Mouse (Mus musculus): Measurements from ENCODE around the gene Zfp791. TPM values are rescaled to one million over a fixed set of nuclear protein-coding genes. Genes with fewer than 3 reads are reported as not detected.
"Not testable (repeated sequence)": the region's sequence is repeated elsewhere in the genome, so short reads cannot be mapped to it uniquely, and the experiment has no call there.

Zfp791 gene
- polyA plus RNA-seq, 1 experiment: 1.2 TPM

- H3K4me1 ChIP-seq (ENCODE audit: control insufficient read depth, insufficient read depth, low read length): peaks cover 21% of the 10 kb centered on the region
- H3K4me3 ChIP-seq (ENCODE audit: insufficient read depth, low read length): no peak overlapping the region
- TF ChIP-seq POLR2A (IDR thresholded peaks at IDR 0.05; ENCODE audit: borderline replicate concordance, low read depth, low read length): no peak
- TF ChIP-seq CTCF (IDR thresholded peaks at IDR 0.05; ENCODE audit: low read depth, low read length): no peak
- no peak overlapping the region for H3K27ac ChIP-seq (ENCODE audit: insufficient read depth, low read depth, low read length)
Measured at GRCm38 (mm10) chr8:85086238-85086637, 36.7 kb downstream of the Zfp791 start.

- Histone ChIP-seq H3K4me3 (ENCODE audit: insufficient read depth, low read length) (peak overlapping the region; percentile 81), H3K27ac (ENCODE audit: insufficient read depth, low read depth, low read length) (peak overlapping the region; percentile 74), H3K4me1 (ENCODE audit: control insufficient read depth, insufficient read depth, low read length) (peaks cover 20% of the 10 kb centered on the region)
- TF ChIP-seq POLR2A (IDR thresholded peaks at IDR 0.05; ENCODE audit: borderline replicate concordance, low read depth, low read length) (no peak), CTCF (IDR thresholded peaks at IDR 0.05; ENCODE audit: low read depth, low read length) (no peak)
Measured at GRCm38 (mm10) chr8:85084633-85085032, 38.3 kb downstream of the Zfp791 start.

DNA sequence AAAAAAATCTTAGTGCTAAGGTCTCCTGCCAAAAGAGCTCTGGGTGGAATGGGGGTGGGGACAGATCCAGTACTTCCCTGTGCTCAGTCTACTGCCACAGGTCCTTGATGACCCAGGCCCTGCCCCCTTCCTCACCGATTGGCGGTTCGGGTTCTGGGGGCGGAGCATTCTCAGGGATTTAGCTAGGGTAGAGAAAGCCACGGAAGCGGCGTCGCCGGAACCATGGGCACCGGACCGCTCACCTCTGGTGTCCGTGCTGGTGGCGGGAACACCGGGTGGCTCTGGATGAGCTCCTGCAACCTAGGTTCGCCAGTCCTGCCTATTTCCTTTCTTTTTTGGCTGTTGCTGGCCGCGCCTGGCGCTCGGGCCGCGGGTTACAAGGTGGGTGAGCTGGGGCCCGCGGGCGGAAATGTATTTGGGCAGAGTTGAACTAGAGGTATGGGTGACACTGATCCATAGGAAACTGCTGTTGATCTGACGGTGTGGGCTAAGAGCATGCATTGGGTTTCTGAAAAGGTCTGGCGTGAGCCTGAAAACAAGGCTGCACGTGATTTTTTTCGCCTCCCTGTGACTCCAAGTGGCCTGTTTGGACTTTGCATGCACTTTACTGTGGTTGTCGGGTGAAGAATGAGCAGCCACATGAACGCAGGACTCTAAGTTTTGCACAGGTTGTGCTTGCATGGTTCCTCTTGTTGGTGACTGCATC is 39.6 kb downstream of the Zfp791 start, which contains the start of gene Man2b1:
Man2b1 (plus strand) TSS at position 163 of the 706 bp plus-strand sequence.
- Histone ChIP-seq H3K27ac (ENCODE audit: insufficient read depth, low read depth, low read length) (peak within 1 kb of the TSS; percentile 74), H3K4me3 (ENCODE audit: insufficient read depth, low read length) (peak within 1 kb of the TSS; percentile 81), H3K4me1 (ENCODE audit: control insufficient read depth, insufficient read depth, low read length) (peaks cover 22% of the 10 kb centered on the region)
- TF ChIP-seq POLR2A (IDR thresholded peaks at IDR 0.05; ENCODE audit: borderline replicate concordance, low read depth, low read length): peak; percentile 99
- TF ChIP-seq CTCF (IDR thresholded peaks at IDR 0.05; ENCODE audit: low read depth, low read length): no peak

- peaks cover 22% of the 10 kb centered on the region for H3K4me1 ChIP-seq (ENCODE audit: control insufficient read depth, insufficient read depth, low read length)
- H3K4me3 ChIP-seq (ENCODE audit: insufficient read depth, low read length): not testable (repeated sequence)
- peak overlapping the region; percentile 45 for H3K27ac ChIP-seq (ENCODE audit: insufficient read depth, low read depth, low read length)
Measured at GRCm38 (mm10) chr8:85082169-85082568, 40.7 kb downstream of the Zfp791 start.

DNA sequence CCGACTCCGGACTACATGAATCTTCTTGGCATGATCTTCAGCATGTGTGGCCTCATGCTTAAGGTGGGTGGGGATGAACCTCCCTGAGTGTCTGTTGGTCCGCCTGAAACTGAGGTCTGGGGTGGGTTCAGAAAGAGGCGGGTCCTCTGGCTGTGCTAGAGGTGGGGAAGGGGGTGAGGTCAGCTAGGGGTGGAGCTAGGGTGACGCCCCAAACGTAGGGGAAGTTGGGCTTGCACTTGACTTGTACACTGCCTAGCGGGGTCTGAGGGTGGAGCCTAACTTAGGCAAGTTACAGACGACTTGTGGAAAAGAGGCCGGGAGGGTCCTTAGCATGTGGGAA is 41.7 kb downstream of the Zfp791 start, which contains the start of gene Wdr83:
Wdr83 (minus strand) TSS at position 91 of the 340 bp plus-strand sequence.
- Histone ChIP-seq H3K4me3 (ENCODE audit: insufficient read depth, low read length) (peak within 1 kb of the TSS; percentile 86), H3K4me1 (ENCODE audit: control insufficient read depth, insufficient read depth, low read length) (peaks cover 22% of the 10 kb centered on the region), H3K27ac (ENCODE audit: insufficient read depth, low read depth, low read length) (peak within 1 kb of the TSS; percentile 82)
- TF ChIP-seq POLR2A (IDR thresholded peaks at IDR 0.05; ENCODE audit: borderline replicate concordance, low read depth, low read length) (no peak), CTCF (IDR thresholded peaks at IDR 0.05; ENCODE audit: low read depth, low read length) (no peak)

DNA sequence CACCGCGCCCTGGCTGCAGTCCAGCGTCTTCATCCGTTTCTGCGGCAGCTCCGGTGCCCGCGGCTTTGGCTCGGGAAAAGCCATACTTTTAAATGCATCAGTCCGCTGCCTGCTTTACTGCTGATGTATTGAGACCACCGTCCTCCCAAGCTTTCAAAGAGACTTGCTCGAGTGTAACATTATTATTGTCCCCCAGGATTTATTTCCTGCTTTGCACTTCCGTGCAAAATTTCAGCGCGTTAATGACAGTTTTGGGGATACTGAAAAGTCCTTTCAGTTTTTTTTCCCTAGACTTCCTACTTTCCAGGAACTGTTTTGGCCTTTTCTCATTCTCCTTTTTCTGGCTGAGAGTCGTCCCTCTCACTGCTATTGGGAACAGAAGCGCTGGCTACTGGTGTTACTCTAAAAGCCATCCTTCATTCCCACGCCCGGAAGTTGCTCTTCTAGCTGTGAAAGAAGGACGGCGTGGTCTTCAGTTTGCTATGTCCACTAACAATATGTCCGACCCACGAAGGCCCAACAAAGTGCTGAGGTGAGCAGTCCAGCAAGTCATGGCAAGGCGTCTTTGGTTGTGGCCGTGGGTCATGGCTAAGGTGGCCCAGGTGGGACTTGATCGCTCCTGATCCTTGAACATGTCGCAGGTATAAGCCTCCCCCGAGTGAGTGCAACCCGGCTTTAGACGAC is 42.2 kb downstream of the Zfp791 start, which contains the start of gene Wdr83os:
Wdr83os (plus strand) TSS at position 209 of the 684 bp plus-strand sequence.
- Histone ChIP-seq H3K27ac (ENCODE audit: insufficient read depth, low read depth, low read length) (peak within 1 kb of the TSS; percentile 82), H3K4me3 (ENCODE audit: insufficient read depth, low read length) (peak within 1 kb of the TSS; percentile 86), H3K4me1 (ENCODE audit: control insufficient read depth, insufficient read depth, low read length) (peaks cover 20% of the 10 kb centered on the region)
- TF ChIP-seq CTCF (IDR thresholded peaks at IDR 0.05; ENCODE audit: low read depth, low read length) (no peak), POLR2A (IDR thresholded peaks at IDR 0.05; ENCODE audit: borderline replicate concordance, low read depth, low read length) (no peak)

- TF ChIP-seq CTCF (IDR thresholded peaks at IDR 0.05; ENCODE audit: low read depth, low read length): no peak
- no peak for TF ChIP-seq POLR2A (IDR thresholded peaks at IDR 0.05; ENCODE audit: borderline replicate concordance, low read depth, low read length)
- Histone ChIP-seq H3K4me3 (ENCODE audit: insufficient read depth, low read length) (peak overlapping the region; percentile 86), H3K4me1 (ENCODE audit: control insufficient read depth, insufficient read depth, low read length) (peaks cover 15% of the 10 kb centered on the region), H3K27ac (ENCODE audit: insufficient read depth, low read depth, low read length) (peak overlapping the region; percentile 82)
Measured at GRCm38 (mm10) chr8:85080214-85080531, 42.7 kb downstream of the Zfp791 start.

GRCm38 (mm10) chr8:85076993-85077392 is 45.9 kb downstream of the Zfp791 start:
- H3K4me1 ChIP-seq (ENCODE audit: control insufficient read depth, insufficient read depth, low read length): peaks cover 11% of the 10 kb centered on the region
- peak overlapping the region; percentile 6; the same call in 1 of the 2 replicates for H3K27ac ChIP-seq (ENCODE audit: insufficient read depth, low read depth, low read length)
- no peak for TF ChIP-seq POLR2A (IDR thresholded peaks at IDR 0.05; ENCODE audit: borderline replicate concordance, low read depth, low read length)
- TF ChIP-seq CTCF (IDR thresholded peaks at IDR 0.05; ENCODE audit: low read depth, low read length): peak; percentile 84
- no peak overlapping the region for H3K4me3 ChIP-seq (ENCODE audit: insufficient read depth, low read length)

GRCm38 (mm10) chr8:85076001-85076400 is 46.9 kb downstream of the Zfp791 start:
- no peak for TF ChIP-seq POLR2A (IDR thresholded peaks at IDR 0.05; ENCODE audit: borderline replicate concordance, low read depth, low read length)
- TF ChIP-seq CTCF (IDR thresholded peaks at IDR 0.05; ENCODE audit: low read depth, low read length): no peak
- Histone ChIP-seq H3K4me3 (ENCODE audit: insufficient read depth, low read length) (no peak overlapping the region), H3K27ac (ENCODE audit: insufficient read depth, low read depth, low read length) (no peak overlapping the region), H3K4me1 (ENCODE audit: control insufficient read depth, insufficient read depth, low read length) (peaks cover 8% of the 10 kb centered on the region)

DNA sequence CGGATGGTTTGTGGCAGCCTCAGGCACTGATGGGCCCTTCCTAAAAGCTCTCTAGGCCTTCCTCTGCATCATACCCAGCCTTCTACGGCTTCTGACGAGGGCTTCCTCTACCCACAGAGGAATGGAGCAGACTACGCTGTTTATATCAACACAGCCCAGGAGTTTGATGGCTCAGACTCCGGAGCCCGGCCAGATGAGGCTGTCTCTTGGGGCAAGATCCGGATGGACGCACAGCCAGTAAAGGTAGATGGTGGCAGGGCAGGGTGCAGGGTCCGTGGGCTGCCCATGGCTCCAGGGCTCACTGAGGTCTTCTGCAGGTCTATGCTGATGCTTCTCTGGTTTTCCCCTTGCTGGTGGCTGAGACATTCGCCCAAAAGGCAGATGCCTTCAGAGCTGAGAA is 48.3 kb downstream of the Zfp791 start:
- TF ChIP-seq POLR2A (IDR thresholded peaks at IDR 0.05; ENCODE audit: borderline replicate concordance, low read depth, low read length) (no peak), CTCF (IDR thresholded peaks at IDR 0.05; ENCODE audit: low read depth, low read length) (no peak)
- no peak overlapping the region for H3K4me3 ChIP-seq (ENCODE audit: insufficient read depth, low read length)
- peaks cover 14% of the 10 kb centered on the region for H3K4me1 ChIP-seq (ENCODE audit: control insufficient read depth, insufficient read depth, low read length)
- H3K27ac ChIP-seq (ENCODE audit: insufficient read depth, low read depth, low read length): no peak overlapping the region
